Mouse (Mus musculus) ES-E14 (cell line): ENCODE measurements around the gene Iqcn.

Experiments used
- CHD2 ChIP-seq: IDR thresholded peaks from 2 replicates; pipeline ENCODE4 v1.6.1; 2014; ENCODE audit warnings: mild to moderate bottlenecking, low read depth, low read length, inconsistent platforms
- ZNF384 ChIP-seq: IDR thresholded peaks from 2 replicates; pipeline ENCODE4 v1.6.1; 2012; ENCODE audit warnings: low read depth, low read length, inconsistent platforms

GRCm38 (mm10) chr8:70667071-70667470, 36.2 kb upstream of the Iqcn start:
- TF ChIP-seq ZNF384 (no peak), CHD2 (no peak)
